Comparison of ENCODE assay signal across 18 mouse cellular contexts in the genomic region with DNA sequence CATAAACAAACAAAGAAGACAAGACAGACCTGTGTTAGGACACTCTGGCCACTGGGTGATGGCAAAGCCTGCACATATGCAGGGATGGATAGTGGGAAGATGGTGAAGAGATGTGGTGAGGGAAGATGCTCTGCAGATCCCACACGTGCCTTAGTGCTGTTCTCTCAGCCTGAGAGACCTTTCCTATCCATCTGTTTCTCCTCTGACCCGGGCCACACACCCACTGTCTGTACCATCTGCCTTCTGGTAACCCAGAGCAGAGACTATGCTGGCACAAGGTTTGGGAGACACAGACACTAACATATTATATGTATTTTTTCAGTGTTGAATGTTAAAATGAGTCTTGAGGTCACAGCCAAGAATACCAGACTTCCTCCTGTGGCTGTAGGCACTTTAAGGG.
A peak's percentile ranks its signal among the peaks of the same experiment; 100 is the strongest.
DNase-seq lines count a peak whose midpoint lies in the region; TF ChIP-seq lines count a peak whose summit lies in the region.
"Had no signal": no experiment of that assay in that cellular context is flagged by ENCODE, and none has a peak within 500 bp of the region (broad histone marks: within the 10 kb centered on the region; RNA-seq: fewer than 3 reads in every experiment).

No protein-coding gene starts in this region.

- no peak for TF ChIP-seq CTCF in gastrocnemius, adult 2 months (IDR thresholded peaks at IDR 0.05)

- no peak for DNase-seq in gastrocnemius, adult 2 months
- no peak for DNase-seq in gastrocnemius, postnatal 36 days
- peak; percentile 52 for DNase-seq in cerebellum, adult 8-10 months
- peak; percentile 28 to 59 for DNase-seq in cerebellum, postnatal 14 days
- no peak for DNase-seq in kidney, postnatal 36 days
- no peak for DNase-seq in adrenal gland, postnatal 4 days (ENCODE audit: low spot score in 2 of 2)
- DNase-seq in adrenal gland, adult (ENCODE audit: inconsistent age in 2 of 2, low spot score in 1 of 2): no peak
- DNase-seq: adrenal gland, postnatal 14 days; embryo, embryonic 11 days; forebrain, postnatal 0 days; gastrocnemius, postnatal 25 days; heart, postnatal 10 days; heart, postnatal 4 days; kidney, adult 8-10 months had no signal

- H3K27ac ChIP-seq in gastrocnemius, adult 2 months: peak overlapping the region; percentile 90
- H3K27ac ChIP-seq: embryonic facial prominence, embryonic 15.5 days; hindbrain, embryonic 12.5 days had no signal

- intact Hi-C loops in gastrocnemius, adult 2 months (cut with DNase I): no loop called here
- intact Hi-C loops in gastrocnemius, postnatal 36 days (cut with DNase I): no loop called here

- H3K4me3 ChIP-seq in gastrocnemius, adult 2 months: no peak overlapping the region
- H3K4me3 ChIP-seq: embryonic facial prominence, embryonic 15.5 days; erythroblast, embryonic 14.5 days; heart, embryonic 10.5 days; hindbrain, embryonic 12.5 days had no signal

Comparison
In these comparisons a context has a peak if more than half of its experiments do, and no peak if none do; other contexts are left out.
1. DNase-seq: peak in cerebellum, adult 8-10 months (single experiment) and cerebellum, postnatal 14 days (2 of 2); none in gastrocnemius, adult 2 months (single experiment), gastrocnemius, postnatal 36 days (0 of 2), kidney, postnatal 36 days (0 of 2), adrenal gland, postnatal 4 days (0 of 2) and adrenal gland, adult (0 of 2).